Mouse (Mus musculus): ENCODE measurements around the gene Dlgap1. TPM values are rescaled to one million over a fixed set of nuclear protein-coding genes. Genes with fewer than 3 reads are reported as not detected.

Dlgap1 gene
- polyA plus RNA-seq, 1 experiment from 2014 or later = 0.08 TPM

DNA sequence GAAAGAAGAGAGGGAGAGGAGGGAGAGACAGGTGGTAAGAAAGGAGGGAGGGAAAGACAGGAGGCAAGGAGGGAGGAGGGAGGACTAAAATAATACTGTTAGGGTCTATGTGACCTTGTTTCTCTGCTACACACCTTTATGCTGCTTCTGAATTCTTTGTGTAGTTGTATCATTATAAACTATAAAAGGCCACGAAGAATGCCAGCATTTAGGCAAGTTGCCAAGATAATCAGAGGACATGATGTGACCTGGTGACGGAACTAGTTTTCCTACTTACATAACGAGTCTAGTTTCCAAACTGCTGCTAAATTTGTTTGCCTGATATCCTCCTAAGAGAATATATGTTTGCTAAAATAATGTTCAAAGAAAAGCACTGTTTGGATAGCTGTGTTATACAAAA lies 254.0 kb downstream of the Dlgap1 start:
- Histone ChIP-seq H3K36me3 (no peaks in the 10 kb centered on the region), H3K4me1 (no peaks in the 10 kb centered on the region), H3K4me3 (no peak overlapping the region), H3K27me3 (replicated peaks) (no peaks in the 10 kb centered on the region), H3K4me2 (no peak overlapping the region), H3K27ac (no peak overlapping the region), H3K9ac (no peak overlapping the region), H3K9me3 (replicated peaks) (no peaks in the 10 kb centered on the region)
- WGBS (ENCODE audit: insufficient replicate concordance) = 62% methylated on average over 3 of the region's 3 CpGs
- no peak for ATAC-seq

DNA sequence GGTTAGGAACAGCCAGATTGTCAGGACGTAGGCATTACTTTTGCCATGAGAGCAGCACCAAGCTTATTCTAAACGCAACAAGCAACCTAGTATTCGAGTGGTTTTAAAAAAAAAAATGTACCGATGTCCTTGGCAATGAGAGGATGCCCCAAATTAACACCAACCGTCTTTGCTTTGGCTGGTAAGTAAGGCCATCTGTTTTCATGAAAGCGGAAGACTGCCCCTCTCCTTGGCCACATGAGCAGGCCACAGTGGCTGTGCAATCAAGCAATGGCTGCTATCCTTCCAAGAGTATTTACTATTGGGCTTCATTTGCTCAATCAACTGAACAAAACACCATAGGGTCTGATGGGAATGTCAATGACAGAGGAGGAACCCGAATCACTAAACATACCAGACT lies 278.5 kb downstream of the Dlgap1 start:
- WGBS (ENCODE audit: insufficient replicate concordance) = 67% methylated on average over 7 of the region's 7 CpGs
- H3K27ac ChIP-seq = no peak overlapping the region
- no peak overlapping the region for H3K4me2 ChIP-seq
- no peak for ATAC-seq
- H3K4me1 ChIP-seq = no peaks in the 10 kb centered on the region
- no peaks in the 10 kb centered on the region for H3K27me3 ChIP-seq (replicated peaks)
- no peak overlapping the region for H3K4me3 ChIP-seq
- no peak overlapping the region for H3K9ac ChIP-seq
- no peaks in the 10 kb centered on the region for H3K9me3 ChIP-seq (replicated peaks)
- H3K36me3 ChIP-seq = no peaks in the 10 kb centered on the region

DNA sequence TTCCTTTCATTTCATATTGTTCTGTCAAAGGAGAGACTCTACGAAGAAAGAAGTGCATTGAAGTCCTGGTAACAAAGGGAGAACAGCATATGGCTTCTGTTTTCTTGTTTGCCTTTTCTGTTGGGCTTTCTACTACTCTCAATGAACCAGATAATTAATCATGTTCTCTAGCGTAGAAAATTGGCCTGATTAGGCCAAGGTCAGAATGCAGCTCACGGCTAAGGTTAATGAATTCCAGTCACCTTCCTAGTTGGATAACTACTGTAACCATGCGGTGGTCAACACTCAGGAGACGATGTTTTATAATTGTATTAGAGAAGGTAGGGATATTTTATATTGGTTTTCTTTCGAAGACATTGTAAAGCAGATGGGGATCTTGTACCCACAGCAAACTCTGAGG lies 279.4 kb downstream of the Dlgap1 start:
- WGBS (ENCODE audit: insufficient replicate concordance) = 64% methylated on average over 6 of the region's 6 CpGs
- no peak overlapping the region for H3K27ac ChIP-seq
- H3K4me2 ChIP-seq = no peak overlapping the region
- H3K9ac ChIP-seq = no peak overlapping the region
- H3K4me1 ChIP-seq = no peaks in the 10 kb centered on the region
- H3K27me3 ChIP-seq (replicated peaks) = no peaks in the 10 kb centered on the region
- no peaks in the 10 kb centered on the region for H3K9me3 ChIP-seq (replicated peaks)
- no peak overlapping the region for H3K4me3 ChIP-seq
- ATAC-seq = no peak
- H3K36me3 ChIP-seq = no peaks in the 10 kb centered on the region

DNA sequence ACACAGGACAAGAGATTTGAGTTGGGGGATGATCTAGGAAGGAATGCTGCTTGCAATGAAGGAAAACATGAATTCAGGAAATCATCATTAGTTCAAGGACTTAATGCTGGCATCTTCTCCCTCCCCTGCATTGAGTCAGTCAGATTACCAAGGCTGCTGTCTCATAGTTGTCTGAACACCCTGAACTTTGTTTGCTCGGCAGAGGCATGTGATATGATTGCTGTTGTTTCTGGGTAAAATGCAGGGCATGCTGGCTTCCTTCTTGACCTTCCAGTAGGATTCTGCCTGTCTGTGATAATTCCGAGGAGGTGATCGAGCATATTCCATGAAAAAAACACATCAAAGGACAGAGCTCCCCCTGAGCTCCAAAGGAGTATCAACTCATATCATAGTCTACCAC lies 283.6 kb downstream of the Dlgap1 start:
- ATAC-seq = no peak
- WGBS (ENCODE audit: insufficient replicate concordance) = 61% methylated on average over 3 of the region's 3 CpGs

DNA sequence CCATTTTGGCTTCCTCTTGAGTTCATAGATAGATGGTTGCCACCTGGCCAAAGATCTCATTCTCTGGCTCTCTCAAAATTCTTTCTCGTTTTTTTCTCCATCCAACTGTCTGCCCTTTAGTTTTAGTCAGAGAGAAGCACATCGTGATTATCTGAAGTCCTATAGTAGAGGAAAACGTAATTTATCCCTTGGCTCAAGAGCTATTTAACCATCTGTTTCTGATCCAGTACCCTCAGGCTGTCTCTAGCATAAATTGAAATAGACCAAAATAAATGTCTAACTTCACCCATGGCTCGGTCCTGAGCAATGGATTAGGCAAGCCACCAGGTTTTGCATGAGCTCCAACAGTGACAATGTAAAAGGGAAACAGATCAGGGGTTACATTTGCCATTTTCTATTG lies 287.5 kb downstream of the Dlgap1 start:
- WGBS (ENCODE audit: insufficient replicate concordance) = 54% methylated on average over 4 of the region's 4 CpGs
- no peak overlapping the region for H3K4me3 ChIP-seq
- no peak for ATAC-seq

More for the DNA sequence above, 283.6 kb downstream of the Dlgap1 start:
- Histone ChIP-seq H3K27ac (no peak overlapping the region), H3K9me3 (replicated peaks) (no peaks in the 10 kb centered on the region), H3K4me2 (no peak overlapping the region), H3K4me3 (no peak overlapping the region), H3K27me3 (replicated peaks) (no peaks in the 10 kb centered on the region), H3K4me1 (no peaks in the 10 kb centered on the region), H3K36me3 (no peaks in the 10 kb centered on the region), H3K9ac (no peak overlapping the region)

DNA sequence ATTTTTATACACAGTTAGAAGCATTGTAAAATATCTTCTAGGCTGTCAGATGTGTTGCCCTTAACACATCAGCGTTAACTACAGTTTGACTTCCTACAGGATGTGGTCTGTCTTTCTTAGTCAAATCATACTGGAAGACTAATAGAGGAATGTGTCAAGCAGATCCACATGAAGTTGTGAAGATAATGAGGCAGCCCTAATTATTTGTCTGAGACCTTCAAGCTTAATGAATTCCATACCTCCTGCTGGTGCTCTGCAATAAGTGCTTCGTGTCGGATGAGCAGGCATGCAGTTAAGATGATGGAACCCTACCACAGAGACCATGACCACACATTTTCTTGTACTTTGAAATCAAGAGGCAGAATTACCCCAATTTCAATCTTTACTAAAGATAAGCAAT lies 294.3 kb downstream of the Dlgap1 start:
- no peak for ATAC-seq
- no peaks in the 10 kb centered on the region for H3K4me1 ChIP-seq
- H3K4me3 ChIP-seq = no peak overlapping the region
- H3K9ac ChIP-seq = no peak overlapping the region
- 50% methylated on average over 3 of the region's 3 CpGs for WGBS (ENCODE audit: insufficient replicate concordance)
- H3K27me3 ChIP-seq (replicated peaks) = no peaks in the 10 kb centered on the region
- no peak overlapping the region for H3K27ac ChIP-seq
- H3K36me3 ChIP-seq = no peaks in the 10 kb centered on the region
- H3K9me3 ChIP-seq (replicated peaks) = no peaks in the 10 kb centered on the region
- no peak overlapping the region for H3K4me2 ChIP-seq

More for the DNA sequence above, 287.5 kb downstream of the Dlgap1 start:
- Histone ChIP-seq H3K9ac (no peak overlapping the region), H3K4me1 (no peaks in the 10 kb centered on the region), H3K9me3 (replicated peaks) (no peaks in the 10 kb centered on the region), H3K27ac (no peak overlapping the region), H3K4me2 (no peak overlapping the region), H3K36me3 (no peaks in the 10 kb centered on the region), H3K27me3 (replicated peaks) (no peaks in the 10 kb centered on the region)

DNA sequence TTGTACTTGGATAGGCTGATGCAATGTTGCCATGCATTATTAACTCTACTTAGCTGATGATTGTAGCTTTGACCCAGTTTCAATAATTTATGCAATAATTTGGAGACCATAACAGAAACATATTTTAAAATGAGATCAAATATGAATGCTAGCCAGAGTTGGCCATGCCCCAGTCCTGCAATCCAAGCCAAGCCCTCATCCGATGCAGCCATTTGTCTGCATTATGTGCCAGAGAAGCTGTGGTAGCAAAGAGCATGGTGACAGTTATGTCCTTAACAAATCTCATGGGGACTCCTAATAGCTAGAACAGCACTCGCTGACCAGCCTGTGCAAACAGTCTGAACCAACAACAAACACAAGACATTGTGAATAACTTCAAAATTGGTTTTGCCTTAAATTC lies 303.3 kb downstream of the Dlgap1 start:
- Histone ChIP-seq H3K4me1 (no peaks in the 10 kb centered on the region), H3K9me3 (replicated peaks) (no peaks in the 10 kb centered on the region; the same call in 1 of the 2 replicates), H3K4me2 (no peak overlapping the region), H3K27me3 (replicated peaks) (no peaks in the 10 kb centered on the region), H3K27ac (no peak overlapping the region), H3K4me3 (no peak overlapping the region), H3K9ac (no peak overlapping the region), H3K36me3 (no peaks in the 10 kb centered on the region)
- ATAC-seq = no peak
- WGBS (ENCODE audit: insufficient replicate concordance) = 71% methylated on average over 2 of the region's 2 CpGs

DNA sequence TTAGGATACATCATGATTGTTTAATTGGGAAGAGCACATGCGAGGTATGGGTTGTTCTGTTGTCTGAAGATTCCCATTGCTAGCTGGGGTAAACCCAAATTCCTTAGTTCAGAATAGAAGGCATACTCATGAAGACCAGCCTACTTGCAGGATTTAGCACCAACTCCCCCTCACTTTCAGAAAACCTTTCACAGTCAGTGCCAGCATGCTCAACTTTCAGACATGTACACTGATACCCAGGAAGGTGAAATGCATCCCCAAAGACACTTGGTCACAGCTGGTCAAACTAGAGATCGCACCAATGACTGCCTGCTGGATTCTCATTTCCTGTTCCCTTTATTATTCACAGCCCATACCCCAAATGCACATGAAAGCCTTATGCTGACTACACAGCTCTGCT lies 318.8 kb downstream of the Dlgap1 start:
- Histone ChIP-seq H3K4me3 (no peak overlapping the region), H3K36me3 (no peaks in the 10 kb centered on the region), H3K9me3 (replicated peaks) (no peaks in the 10 kb centered on the region), H3K4me1 (no peaks in the 10 kb centered on the region), H3K4me2 (no peak overlapping the region), H3K27ac (no peak overlapping the region), H3K9ac (no peak overlapping the region), H3K27me3 (replicated peaks) (no peaks in the 10 kb centered on the region)
- 79% methylated on average over 2 of the region's 2 CpGs for WGBS (ENCODE audit: insufficient replicate concordance)
- no peak for ATAC-seq

DNA sequence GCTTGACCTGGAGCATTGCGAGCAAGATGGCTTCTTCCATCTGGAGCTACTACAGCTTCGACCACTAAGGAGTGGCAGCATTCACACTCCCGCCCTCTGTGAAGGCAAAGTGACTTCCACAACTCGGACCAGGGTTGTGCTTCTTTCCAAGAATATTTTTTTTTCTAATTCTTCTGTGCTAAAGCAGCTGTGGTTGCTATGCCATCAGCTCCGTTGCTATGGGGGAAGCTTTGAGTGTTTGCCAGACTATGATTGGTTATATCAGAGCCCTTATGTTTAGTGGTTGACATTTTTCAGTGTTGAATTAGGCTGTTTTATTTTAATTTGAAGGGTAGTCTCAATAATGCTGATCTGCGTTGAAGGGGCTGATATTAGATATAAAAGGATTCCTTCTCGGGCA lies 325.2 kb downstream of the Dlgap1 start:
- H3K4me3 ChIP-seq = no peak overlapping the region
- no peak overlapping the region for H3K9ac ChIP-seq
- H3K36me3 ChIP-seq = no peaks in the 10 kb centered on the region
- no peak overlapping the region for H3K4me2 ChIP-seq
- H3K4me1 ChIP-seq = no peaks in the 10 kb centered on the region
- no peak overlapping the region for H3K27ac ChIP-seq
- H3K9me3 ChIP-seq (replicated peaks) = no peaks in the 10 kb centered on the region
- 68% methylated on average over 7 of the region's 7 CpGs for WGBS (ENCODE audit: insufficient replicate concordance)
- ATAC-seq = no peak
- H3K27me3 ChIP-seq (replicated peaks) = no peaks in the 10 kb centered on the region

DNA sequence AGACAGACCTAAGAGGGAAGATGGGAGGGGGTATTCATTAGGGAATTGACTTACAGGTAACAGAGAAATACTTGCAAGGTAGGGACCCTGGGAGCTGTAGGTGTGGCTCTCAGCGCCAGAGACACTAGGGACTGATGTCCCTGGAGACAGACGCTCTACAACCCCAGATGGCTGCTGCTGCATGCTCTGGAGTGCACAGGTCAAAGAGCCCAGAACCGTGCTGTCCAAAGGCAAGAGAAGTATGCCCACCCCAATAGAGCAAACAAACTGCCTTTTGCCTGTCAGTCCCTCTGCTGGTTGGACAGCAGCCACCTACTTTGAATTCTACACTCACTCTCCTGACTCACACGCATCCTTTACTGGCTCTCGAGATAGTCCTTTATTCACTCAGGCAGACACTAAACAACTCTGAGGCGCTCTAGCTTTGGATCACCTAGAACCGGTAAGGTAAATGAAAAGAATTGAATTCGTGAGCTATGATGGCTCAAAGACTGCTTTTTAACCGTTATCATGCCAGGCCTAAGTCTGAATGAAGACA lies 333.1 kb downstream of the Dlgap1 start:
- WGBS (ENCODE audit: insufficient replicate concordance) = 60% methylated on average over 9 of the region's 9 CpGs
- no peaks in the 10 kb centered on the region for H3K4me1 ChIP-seq
- H3K27me3 ChIP-seq (replicated peaks) = no peaks in the 10 kb centered on the region
- H3K4me3 ChIP-seq = no peak overlapping the region
- no peak overlapping the region for H3K9ac ChIP-seq
- no peak for ATAC-seq
- no peak overlapping the region for H3K4me2 ChIP-seq
- no peak overlapping the region for H3K27ac ChIP-seq
- 0 out of 2 replicates have a peak, but pooled peaks cover 2% of the 10 kb centered on the region for H3K9me3 ChIP-seq (replicated peaks)
- H3K36me3 ChIP-seq = no peaks in the 10 kb centered on the region

DNA sequence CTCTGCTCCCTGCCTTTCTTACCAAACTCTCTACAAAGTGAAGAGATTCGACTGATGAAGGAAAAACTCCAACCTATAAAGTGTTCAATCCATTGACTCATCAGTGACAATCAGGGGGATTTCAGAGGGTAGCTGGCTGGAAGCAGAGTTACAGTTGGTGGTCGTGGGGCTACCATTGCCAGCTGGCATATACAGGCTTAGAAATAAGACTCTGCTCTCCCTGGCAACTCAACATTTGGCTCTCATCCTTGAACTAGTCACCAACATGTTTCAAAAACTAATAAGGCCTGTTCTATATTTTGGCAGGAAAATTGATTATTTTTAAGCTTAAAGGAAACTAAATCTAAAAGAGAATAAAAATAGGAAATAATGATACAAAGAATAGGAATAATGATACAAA lies 333.8 kb downstream of the Dlgap1 start:
- 44% methylated on average over 2 of the region's 2 CpGs for WGBS (ENCODE audit: insufficient replicate concordance)
- H3K4me3 ChIP-seq = no peak overlapping the region
- 0 out of 2 replicates have a peak, but pooled peaks cover 2% of the 10 kb centered on the region for H3K9me3 ChIP-seq (replicated peaks)
- no peak overlapping the region for H3K9ac ChIP-seq
- H3K36me3 ChIP-seq = no peaks in the 10 kb centered on the region
- no peak overlapping the region for H3K4me2 ChIP-seq
- no peaks in the 10 kb centered on the region for H3K27me3 ChIP-seq (replicated peaks)
- H3K27ac ChIP-seq = no peak overlapping the region
- no peak for ATAC-seq
- H3K4me1 ChIP-seq = no peaks in the 10 kb centered on the region

DNA sequence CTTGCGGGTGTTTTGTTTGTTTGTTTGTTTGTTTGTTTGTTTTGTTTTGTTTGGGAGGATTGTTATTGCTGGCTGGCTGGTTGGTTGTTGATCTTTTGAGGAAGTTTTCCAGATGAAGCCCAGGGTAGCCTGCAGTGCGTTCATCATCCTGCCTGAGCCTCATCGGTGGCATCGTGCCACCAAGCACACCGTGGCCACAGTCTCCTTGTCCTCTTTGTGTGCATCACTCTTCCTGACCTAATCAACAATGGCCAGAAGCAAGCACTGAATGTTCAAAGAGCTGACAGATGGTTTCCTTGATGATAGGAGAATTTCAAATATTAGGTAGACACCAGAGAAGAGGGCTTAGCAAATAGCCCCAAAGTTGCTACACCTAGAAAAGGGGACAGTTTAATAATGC lies 336.1 kb downstream of the Dlgap1 start:
- Histone ChIP-seq H3K36me3 (no peaks in the 10 kb centered on the region), H3K9ac (no peak overlapping the region), H3K4me3 (no peak overlapping the region), H3K27ac (no peak overlapping the region), H3K4me2 (no peak overlapping the region), H3K27me3 (replicated peaks) (no peaks in the 10 kb centered on the region), H3K4me1 (no peaks in the 10 kb centered on the region), H3K9me3 (replicated peaks) (no peaks in the 10 kb centered on the region)
- ATAC-seq = no peak
- 71% methylated on average over 5 of the region's 5 CpGs for WGBS (ENCODE audit: insufficient replicate concordance)

DNA sequence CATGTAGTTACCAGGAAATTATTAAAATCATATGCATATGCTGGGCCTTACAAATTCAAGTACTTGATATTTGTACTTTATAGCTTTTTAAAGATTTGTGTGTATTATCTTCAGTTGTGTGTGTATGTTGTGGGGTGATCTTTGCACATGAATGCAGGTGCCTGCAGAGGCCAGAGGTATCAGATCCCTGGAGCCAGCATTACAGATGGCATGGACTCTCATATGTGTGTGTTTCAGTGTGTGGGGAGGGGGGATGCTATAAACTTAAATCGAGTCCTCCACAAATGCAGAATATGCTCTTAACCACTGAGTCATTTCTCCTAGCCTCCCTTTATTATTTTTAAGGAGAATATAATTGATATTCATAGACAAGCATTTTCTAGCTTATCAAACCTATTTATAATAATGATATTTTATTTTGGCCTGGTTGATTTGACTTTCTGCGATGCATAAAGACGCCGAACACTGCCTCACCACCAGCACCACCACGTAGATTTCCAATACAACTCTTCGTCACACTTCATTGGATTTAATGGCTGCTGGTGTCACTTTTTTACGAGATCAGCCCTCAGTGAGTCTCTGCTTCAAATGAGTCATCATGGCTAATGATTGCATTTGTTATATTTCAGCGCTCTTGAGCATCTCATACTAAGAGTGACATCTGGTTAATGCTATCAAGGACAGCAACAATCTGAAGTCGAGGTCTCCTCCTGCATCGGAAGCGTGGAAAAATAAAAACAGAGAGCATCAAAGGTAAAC lies 338.7 kb downstream of the Dlgap1 start:
- WGBS (ENCODE audit: insufficient replicate concordance) = 72% methylated on average over 11 of the region's 11 CpGs

More for the DNA sequence above, 338.7 kb downstream of the Dlgap1 start:
- Histone ChIP-seq H3K9me3 (replicated peaks) (no peaks in the 10 kb centered on the region), H3K4me3 (no peak overlapping the region), H3K27me3 (replicated peaks) (no peaks in the 10 kb centered on the region), H3K9ac (no peak overlapping the region), H3K36me3 (no peaks in the 10 kb centered on the region), H3K4me2 (no peak overlapping the region), H3K4me1 (no peaks in the 10 kb centered on the region), H3K27ac (no peak overlapping the region)
- ATAC-seq = no peak
